Mouse (Mus musculus) spleen, postnatal 4 days (tissue): Measurements from ENCODE around the gene Sf3b3.
"Not testable (repeated sequence)": the region's sequence is repeated elsewhere in the genome, so short reads cannot be mapped to it uniquely, and the experiment has no call there.

Source experiments
- DNase-seq, 2 experiments: peaks; one replicate each; pipeline ENCODE4 v3.0.0; 2022; ENCODE audit warnings: low spot score in 2 of 2

Gene Sf3b3

DNA sequence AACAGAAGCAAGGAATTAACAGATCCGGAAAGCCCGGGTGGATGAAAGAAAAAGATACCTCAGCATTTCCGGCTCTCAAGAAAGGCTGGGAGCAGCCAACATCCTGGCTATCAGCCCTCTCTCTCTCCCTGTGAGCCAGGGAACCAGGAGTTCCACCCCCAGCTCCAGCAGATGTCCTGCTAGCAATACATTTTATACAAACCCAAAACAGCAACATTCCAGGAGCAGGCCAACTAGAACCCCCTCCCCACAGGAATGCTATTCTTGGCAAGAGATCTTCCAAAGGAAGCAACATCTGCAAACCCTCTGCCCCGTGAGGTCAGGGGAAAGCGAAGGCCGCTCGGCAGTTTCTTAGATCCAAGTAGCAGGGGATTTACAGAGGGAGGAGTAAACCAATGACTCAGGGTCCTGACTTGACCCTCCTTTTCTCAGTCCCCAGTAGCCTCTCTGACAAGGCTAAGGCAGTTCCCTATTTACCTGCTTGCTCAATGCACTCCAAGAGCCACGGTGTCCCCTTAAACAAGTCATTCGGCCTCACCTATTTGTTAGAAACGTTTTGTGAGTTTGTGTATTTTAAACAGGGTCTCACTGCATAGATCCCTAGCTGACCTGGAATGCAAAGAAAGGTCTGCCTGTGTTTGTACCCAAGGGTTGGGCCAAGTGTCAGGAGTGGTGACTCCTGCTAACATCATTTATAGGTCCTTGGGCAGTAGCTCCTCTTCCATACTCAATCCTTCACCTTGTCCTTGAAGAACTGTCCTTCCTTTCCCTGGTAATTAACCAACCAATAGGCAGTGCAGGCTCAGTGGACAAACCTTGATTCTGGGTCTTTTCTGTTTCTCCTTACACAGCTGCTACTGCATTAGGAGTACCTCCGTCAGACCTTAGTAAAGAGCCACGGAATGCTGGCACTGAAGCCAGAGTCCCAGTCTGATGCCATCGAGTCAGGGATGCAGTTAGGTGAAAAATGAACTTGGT is 37.8 kb downstream of the Sf3b3 start:
- DNase-seq = no peak

DNA sequence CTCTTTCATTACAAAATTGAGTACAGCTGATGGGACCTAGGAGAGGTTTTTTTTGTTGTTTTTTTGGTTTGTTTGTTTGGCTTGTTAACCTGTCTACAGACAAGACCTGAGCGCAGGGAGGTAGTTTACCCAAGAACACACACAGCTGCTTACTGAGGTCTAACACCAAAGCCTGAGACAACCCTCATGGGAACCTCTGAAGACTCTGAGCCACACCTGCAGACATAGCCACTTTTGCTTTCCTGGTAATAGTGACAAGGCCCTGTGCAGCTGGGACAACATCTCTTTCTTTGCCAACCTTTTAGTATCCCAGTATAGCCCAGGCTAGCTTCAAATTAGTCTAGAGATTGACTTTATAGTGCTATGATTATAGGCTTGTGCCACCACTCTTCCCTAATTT is 40.4 kb downstream of the Sf3b3 start:
- DNase-seq = peak in 1 of 2 experiments; percentile 24

DNA sequence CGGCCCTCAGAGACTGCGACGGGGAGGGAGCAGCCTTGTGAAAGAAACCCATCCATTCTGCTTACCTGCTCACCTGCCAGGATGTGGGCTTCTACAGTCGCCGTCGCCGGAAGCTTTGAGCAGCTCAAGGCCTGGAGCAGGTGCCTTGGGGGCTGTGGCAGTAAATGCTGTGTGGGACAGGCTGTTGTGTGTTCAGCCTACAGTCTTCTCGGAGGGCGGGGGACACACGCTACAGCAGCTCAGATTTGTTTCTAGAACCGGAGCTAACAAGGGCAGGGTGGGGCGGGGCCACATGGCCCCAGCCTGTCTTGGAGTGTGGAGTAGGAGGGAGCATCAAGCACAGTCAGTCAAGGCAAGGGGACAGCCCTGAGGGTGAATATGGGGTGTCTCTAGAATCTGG is 40.9 kb downstream of the Sf3b3 start, which contains the start of gene Il34:
Gene Il34, minus strand, starts transcription at position 256 of the 400 bp plus-strand sequence.
- DNase-seq = peak in 1 of 2 experiments; percentile 57

DNA sequence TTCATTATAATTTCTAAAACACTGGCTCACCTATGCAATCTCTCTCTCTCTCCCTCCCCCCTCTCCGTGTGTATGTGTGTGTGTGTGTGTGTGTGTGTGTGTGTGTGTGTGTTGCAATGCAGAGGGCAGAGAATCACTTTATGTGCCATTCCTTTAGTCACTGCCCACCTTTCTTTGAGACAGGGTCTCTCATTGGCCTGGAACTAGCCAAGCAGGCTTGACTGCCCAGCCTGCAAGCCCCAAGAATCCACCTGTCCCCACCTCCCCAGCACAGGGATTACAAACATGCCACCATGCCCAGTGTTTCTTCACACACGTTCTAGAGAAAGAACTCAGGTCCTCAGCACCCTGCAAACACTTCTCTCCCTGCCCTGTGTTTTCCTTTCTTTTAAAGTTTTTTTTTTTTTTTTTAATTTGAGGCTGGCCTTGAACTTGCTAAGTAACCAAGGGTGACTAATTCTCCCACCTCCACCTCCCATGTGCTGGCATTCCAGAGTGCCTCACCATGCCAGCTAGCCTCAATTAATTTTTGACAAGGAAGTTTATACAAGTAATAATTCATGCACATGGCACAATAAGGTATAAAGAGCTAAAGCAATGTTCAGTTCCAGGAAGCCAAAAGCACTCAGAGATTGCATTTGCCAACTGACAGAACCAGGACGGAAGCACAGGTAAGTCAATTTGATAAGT is 41.6 kb downstream of the Sf3b3 start:
- no peak for DNase-seq

DNA sequence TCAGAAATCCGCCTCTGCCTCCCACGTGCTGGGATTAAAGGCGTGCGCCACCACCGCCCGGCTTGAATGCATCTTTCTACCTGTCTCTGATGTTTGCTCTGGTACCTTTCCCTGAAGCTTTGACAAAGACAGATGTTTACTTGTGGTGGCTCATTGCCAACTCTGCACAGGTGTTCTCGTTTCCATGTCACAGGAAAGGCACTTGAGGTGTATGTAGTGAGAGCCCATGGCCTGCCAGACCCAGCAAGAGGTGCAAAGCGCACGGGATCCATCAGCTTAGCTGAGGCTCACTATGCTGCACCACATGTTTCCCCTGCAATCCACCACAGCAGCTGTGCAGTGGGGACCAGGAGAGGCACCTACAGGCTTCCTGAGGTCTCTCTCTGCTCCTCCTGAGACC is 42.7 kb downstream of the Sf3b3 start:
- DNase-seq = no peak

DNA sequence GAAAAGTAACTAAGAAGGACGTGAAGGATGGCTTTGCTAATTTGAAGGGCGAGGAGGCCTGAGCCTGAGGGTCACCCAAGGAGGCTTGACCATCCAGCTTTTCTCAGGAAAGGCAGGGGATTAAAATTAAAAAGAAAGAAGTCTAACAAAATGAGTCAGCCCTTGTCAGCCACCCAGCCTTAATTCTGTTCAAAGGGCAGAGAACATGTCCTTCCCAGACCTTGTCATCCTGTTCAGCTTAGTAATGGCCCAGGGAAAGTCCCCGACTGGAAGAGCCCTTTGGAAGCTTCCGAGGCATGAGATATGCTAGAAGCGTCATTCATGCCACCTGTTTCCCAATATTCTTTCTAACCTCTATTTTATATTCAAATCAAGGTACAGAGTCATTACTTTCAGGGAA is 43.6 kb downstream of the Sf3b3 start:
- no peak for DNase-seq

DNA sequence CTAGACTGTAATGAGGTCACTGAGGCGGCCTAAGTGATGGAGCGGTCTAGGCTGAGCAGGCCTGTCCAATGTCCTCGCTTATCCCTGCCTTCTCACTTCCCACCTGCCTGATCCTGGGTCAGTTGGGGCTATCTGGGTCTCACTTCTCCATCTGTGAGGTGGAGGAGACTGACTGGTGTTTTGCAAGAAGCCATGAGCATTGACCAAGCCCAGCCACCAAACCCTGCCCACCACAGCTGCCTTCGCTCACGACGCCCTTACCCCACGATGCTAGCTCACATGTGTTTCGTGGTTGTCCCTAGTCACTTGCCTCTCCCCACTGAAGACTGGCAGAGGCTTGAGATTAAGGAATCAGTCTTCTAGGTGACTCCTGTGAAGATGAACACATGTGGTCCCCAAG is 49.5 kb downstream of the Sf3b3 start:
- no peak for DNase-seq

DNA sequence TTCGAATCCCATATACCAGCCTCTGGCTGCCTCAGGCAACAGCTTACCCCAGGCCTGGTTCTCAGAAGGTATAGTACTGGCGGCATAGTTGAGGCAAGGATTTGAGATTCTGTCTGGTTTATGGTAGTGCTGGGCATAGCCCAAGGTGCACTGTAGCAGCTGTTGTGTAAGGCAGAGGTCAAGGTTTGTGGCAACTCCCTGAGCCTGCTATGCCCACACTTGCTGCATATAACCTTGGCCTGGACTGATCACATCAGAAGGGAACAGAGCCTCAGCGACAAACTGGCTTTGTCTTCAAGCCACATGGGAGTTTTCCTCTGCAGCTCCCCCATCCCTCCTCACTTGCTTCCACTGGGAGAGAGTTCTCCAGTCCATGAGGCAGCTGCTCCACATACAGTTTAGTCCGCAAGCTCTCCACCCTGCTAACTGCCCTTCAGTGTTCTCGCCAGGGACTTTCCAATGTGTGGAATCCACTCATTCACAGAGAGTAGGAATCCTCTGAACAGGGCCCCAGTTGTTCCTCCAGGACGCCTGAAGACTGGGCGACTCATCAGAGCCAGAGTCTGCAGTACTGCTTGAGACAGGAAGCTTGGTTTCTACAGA is 52.1 kb downstream of the Sf3b3 start:
- no peak for DNase-seq

DNA sequence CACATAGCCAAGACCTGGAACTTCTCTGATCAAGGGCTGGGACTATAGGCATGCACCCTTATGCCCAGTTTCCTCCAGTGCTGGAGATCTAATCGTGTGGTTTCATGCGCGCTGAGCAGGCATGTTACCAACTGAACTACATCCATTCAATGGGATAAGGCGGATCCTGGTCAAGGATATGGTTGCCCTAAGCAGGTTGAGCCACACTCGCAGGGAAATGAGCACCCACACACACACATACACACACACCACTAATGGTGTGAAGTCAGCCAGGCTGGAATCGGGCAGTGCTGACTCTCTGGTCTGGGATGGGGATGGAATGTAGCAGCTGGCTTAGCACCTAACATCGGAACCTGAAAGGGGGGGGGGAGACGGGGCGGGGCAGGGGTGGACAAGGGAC is 52.7 kb downstream of the Sf3b3 start:
- no peak for DNase-seq

DNA sequence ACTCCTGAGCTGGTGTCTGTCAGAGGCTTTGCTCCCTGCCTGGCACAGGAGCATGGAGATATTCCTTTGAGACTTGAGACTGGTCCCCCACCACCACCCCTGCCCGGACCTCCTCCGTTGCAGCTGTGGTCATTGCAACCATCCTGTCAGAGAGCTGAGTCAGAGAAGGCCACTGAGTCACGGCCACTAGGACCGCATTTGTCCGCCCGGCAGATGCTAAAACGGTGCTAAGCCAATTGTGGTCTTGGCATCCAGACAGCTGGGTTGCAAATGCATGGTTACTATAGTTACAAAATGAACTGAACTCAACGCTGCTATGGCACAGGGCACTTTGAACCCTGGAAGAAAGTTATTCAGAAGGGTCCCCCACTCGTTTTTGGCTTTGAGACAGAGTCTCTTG is 53.1 kb downstream of the Sf3b3 start:
- DNase-seq = no peak

DNA sequence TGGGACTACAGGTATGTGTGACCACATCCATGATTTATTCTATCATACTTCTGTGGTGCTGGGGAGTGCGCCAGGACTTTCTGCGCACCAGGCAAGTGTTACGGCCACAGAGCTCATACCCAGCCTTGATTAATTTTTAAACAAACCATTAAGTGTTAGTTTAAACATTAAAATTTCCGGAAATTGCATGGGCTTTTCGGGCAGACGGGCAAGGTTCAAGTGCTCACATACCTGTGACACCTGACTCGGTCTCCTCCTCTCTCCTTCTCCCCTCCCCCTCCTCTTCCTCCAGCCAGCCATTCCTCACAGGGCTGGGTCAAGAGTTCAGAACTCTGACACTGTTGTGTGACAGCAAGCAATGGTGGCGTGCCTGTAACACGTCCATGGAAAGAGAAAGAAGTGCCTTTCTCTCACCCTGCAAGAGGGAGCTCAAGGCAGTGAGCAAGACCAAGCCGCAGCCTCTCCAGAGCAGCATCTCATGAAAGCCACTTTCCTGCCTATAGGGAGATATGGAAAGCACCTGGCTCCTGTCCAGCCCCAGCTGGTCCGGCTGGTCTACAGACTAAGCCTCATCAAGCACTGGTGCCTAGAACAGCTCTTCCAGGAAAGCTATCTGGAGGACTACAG is 53.9 kb downstream of the Sf3b3 start:
- DNase-seq = no peak

DNA sequence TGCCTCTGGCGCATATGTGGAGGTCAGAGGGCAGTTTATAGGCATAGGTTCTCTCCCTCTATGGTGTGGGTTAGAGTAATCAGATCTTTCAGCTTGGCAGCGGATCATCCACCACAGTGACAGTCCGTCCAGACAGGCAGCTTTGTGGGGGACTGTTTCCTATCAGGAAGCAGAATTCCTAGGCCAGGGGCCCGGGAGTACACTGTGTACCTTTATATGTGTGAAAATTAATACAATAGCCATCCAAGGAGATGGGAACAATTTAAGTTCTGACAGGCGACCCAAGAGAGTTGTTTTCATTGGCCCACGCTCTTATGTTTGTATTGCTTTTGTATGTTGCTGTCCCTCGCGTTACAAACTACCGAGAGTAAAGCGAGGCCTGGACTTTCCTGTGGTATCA is 55.4 kb downstream of the Sf3b3 start:
- no peak for DNase-seq

DNA sequence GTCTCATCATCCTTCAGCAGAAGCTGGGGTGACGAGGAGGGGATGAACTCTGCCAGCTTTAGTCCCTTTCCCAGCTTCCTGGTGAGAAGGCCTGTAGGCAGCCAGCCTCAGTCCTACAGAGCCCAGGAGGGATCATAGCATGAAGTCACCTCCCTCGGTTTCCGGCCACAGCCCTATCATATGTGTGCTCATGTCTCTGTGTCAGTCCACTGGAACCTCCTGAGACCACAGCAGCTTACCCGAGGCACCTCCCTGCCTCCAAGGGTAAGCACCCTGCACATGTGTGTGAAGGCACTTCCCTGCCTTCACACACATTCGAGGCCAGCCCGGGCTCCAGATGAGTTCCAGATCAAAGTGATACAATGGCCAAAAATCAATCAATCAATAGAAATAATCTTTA is 56.3 kb downstream of the Sf3b3 start:
- no peak for DNase-seq

DNA sequence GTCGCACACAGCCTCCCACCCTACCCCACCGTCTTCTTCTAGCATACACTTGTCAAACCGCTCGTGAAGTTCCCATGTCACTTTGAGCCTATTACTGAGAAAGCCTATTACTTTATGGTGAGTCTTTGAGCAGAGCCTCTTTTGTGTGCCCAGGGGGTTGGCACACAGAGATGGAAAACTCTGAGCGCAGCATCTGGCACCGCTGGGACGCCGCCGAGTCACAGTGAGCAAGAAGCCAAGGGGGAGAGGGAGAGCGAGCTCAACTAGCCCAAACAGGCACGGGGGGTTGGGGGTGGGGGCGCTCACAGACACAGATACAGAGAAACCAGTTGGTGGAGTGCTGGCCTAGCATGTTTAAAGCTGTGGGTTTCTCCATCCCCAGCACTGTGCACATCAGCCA is 57.0 kb downstream of the Sf3b3 start:
- no peak for DNase-seq

DNA sequence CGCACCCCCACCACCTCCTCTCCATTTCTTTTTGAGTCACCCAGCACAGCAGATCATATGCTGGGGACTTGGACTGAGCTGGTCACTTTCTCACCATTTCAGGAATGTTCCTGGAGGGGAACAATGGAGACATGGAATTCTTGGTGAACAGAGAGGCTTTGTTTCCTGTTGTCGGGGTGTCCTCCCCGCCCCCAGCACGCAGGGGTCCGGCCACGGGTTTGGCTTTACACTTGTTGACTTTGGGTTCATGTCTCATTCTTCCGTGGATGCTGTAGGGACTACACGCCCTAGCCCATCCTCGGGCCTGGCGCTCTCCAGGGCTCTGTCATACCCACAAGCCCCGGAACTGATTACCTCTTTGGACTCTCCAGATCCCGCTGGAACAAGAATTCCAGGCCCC is 57.6 kb downstream of the Sf3b3 start:
- no peak for DNase-seq

DNA sequence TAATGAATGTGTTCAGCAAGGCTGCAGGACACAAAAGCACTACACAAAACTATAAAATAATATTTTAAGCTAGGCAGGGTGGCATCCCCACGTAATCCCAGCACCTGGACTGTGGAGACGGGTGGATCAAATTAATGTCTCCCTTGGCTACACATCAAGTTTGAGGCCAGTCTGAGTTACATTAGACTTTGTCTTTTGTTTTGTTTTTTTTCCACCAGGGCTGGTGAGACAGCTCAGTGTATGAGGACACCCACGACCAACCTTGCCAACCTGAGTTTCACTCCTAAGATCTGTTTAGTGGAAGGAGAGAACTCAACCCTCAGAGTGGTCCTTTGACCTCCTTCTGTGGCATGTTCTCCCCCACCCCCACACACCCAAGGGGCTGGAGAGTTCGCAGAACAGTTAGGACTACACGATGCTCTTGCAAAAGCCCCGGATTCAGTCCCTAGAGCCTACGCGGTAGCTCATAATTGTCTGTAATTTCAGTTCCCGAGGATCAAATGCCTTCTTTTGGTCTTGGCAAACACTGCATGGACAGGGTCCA is 59.1 kb downstream of the Sf3b3 start:
- DNase-seq = no peak

DNA sequence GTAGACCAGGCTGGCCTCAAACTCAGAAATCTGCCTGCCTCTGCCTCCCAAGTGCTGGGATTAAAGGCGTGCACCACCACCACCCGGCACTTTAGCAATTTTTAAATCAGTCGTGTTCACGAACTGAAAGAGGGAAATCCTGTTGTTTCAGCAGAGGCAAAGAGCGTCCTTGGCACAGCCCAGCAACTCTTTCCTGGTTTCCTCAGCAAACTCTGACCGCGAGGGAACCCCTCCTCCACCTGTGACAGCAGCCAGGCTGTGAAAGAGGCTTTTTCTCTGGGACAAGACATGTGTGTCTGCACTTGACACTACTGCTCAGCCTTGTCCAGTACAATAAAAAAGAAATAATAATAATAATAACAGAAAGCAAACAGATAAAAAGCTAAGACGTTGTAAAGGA is 59.7 kb downstream of the Sf3b3 start:
- DNase-seq = no peak

DNA sequence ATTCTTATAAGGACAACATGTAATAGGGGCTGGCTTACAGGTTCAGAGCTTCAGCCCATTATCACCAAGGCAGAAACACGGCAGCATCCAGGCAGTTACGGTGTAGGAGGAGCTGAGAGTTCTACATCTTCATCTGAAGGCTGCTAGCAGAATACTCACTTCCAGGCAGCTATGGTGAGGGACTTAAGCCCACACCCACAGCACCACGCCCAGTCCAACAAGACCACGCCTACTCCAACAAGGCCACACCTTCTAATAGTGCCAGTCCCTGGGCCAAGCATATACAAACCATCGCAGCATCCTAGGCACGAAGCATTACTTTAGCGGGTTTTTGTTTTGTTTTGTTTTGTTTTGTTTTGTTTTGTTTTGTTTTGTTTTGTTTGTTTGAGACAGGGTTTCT is 60.1 kb downstream of the Sf3b3 start:
- not testable (repeated sequence) for DNase-seq

DNA sequence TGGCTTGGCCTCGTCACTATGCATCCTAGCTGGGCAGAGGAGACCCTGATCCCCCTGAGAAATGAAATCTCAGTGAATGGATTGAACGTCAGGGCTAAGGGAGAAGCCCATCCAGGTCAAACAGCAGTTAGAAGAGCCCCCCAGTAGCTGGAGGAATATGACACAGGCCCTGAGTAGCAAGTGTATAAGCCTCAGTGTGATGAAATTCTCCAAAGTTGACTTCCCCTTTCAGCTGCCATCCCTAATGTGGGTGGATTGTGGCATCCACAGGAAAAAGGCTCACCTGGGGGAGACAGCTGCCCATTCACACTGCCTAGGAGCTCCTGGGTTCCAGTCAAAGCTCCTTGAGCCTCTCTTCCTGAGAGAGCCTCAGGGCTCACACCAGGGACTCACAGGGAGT is 61.2 kb downstream of the Sf3b3 start:
- no peak for DNase-seq

DNA sequence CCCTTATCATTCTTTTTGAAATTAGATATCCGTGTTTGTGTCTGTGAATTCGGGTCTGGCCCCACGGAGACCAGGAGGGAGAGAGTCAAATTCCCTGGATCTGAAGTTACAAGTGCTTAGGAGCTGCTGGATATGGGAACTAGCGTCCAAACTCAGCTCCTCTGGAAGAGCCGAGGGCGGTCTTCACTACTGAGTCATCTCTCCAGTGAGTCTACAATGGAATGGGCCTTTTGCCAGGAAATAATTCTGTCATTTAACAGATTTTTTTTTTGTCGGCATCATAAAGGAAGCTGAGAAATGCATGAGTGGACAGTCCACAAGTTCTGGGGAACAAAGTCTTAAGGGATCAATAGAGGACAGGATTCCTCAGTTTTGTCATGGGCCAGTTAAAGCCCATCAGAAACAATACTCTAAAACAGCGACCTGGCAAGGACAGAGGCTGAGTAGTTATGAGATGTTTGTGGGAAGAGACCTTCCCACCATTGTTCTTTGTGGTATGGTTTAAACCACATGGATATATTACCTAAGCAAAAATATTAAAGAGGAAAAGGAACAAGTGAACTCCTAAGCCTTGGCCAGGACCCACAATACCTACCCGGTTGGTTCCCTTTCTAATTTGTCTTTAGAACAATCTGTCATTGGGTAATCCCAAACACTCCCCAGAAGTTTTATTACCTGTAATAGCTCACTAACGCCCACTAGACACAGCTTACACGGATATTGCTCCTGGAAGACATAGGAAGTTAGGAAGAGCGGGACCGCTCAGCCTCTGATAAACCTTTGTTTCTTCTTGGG is 66.5 kb downstream of the Sf3b3 start:
- no peak for DNase-seq

DNA sequence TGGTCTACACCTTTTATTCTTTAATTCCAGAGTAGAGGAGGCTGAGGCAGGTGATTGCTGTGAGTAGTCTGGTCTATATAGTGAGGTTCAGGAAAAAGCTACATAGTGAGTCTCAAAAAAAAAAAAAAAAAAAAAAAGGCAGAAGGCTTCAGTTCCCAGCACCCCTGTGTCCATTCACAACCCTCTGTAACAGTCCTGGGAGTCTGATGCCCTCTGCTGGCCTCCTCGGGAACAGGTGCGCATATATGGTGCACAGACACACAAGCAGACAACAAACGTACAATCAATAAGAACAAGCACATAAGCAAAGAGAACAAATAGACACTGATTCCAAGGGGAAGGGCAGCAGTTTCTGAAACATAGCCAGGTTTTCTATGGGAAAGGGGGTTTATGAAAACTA is 70.3 kb downstream of the Sf3b3 start:
- no peak for DNase-seq
